Mouse (Mus musculus) cerebellum, adult 9-11 months (tissue): Measurements from ENCODE around the gene Mrtfb.
"Not testable (repeated sequence)": the region's sequence is repeated elsewhere in the genome, so short reads cannot be mapped to it uniquely, and the experiment has no call there.

Experiments used
- DNase-seq: peaks from one replicate; pipeline ENCODE4 v3.0.0; 2022

The Mrtfb gene

DNA sequence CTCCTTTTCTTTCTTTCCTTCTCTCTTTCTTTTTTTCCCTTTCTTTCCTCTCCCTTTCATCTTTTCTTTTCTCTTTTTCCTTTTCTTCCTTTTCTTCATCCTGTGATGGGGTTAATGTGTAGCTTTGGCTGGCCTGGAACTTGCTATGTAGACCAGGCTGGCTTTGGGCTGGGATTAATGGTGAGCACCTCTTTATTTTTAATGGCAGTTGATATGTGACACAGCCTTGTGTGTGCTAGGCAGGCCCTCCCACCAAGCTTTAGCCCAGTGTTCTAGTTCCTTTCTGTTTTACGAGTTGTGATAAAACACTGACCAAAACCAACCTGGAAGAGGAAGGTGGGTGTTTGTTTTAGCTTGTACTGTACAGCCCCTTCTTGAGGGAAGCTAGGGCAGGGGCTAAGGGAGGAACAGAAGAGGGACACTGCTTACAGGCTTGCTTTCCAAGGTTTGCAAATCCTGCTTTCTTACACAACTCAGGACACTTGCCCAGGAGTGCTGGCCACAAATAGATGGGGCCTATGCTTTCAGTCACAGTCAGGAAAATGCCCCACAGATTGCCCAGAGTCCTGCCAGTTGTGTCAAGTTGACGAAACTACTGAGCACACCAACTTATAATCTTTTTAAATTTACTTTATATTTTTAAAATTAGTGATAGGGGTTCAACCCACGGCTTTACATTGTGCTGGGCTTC is 20.6 kb downstream of the Mrtfb start:
- no peak for DNase-seq

GRCm38 (mm10) chr16:13286425-13286824 is 30.1 kb downstream of the Mrtfb start:
- DNase-seq, result not testable (repeated sequence)

DNA sequence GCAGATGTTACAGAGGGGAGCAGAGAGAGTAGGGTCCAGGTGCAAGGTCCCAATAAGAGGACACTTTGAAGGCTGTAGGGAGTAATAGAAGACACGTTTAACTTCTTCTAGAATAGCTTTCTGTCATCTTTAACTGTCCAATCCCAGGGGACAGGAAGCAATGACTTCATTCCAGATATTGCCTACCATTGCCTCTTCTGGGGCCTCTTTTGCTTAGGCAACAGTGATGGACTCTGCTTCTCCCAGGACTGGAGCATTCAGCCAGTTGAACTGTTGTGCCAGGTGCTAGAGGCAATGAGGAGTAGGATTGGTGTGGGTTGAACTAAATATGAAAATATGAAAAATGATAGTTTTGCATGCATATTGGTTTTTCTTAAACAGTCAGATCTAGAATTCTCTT is 41.6 kb downstream of the Mrtfb start:
- no peak for DNase-seq

DNA sequence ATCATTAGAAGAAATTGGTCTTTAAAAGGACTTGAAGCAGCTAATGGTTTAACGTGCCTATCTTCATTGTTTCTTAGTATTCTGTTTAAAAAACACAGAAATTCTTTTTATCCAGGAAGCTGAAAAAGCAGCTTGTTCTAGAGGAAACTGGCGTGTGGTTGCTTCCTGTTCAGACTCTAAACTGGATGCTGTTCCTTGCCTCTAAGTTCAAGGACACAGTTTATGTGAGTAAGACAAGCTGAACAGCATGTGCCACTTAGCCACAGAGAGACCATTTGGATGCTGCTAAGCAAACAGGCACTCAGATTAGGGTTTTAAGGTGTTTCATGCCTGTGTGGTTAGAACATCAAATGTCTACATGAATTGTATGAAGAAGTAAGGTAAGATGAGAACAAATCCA is 42.7 kb downstream of the Mrtfb start:
- no peak for DNase-seq

DNA sequence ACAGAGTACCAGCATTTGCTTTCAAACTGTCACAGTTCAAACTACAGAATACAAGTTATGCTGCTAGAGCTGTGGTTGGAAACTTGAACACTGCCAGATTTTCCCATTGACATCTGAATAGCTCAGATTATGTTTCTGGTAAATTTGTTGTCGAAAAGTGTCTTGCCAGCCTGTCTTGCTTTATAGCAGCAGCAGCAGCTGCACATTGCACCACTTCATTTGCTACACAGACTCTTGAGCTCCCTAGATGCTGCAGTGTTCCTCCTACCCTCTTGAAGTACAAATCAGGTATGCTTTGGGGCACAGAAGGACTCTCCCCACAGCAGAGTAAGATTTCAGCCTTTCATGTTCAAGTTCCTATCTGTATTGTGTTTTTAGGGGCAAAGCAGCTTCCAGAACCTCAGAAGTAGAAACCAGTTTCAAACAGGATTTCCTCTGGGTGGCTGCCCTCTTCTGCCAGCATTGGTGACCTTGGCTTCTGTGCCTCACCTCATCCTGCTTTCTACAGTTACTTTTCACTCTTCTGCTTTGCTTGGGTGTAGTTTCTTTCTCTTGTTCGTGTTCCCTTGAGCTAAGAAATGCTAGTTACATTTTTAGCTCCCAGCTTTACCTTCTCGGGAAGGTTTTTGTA is 49.9 kb downstream of the Mrtfb start:
- no peak for DNase-seq

DNA sequence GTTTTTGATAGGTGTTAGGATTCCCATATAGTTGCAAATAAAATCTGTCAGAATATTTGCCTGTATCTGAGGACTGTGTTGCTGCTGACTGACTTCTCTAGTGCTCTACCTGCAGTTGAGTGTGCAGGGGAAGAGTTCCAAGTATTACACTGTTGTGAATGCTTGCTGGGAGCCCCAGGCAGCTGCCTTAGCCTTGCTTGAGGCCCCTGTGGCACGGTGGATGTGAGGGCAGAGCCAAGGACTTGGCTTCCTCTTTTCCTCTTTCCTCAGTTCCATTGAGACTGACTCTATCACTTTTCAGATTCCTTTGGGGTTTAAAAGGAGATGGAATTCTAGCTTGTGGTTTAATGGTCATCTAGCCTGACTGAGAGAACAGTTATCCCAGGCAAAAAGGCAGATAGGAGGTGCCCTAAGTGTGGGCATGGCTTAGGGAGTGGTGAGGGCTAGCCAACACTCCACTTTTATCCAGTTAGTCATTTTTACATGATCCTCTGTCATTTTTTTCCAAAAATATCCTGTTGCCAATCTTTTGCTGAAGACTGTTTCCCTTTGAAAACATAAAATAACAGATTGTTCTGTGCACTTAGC is 53.9 kb downstream of the Mrtfb start:
- DNase-seq, result no peak

- no peak for DNase-seq
Measured at GRCm38 (mm10) chr16:13311374-13311773, 55.1 kb downstream of the Mrtfb start.

- no peak for DNase-seq
Measured at GRCm38 (mm10) chr16:13313096-13313719, 56.9 kb downstream of the Mrtfb start.

DNA sequence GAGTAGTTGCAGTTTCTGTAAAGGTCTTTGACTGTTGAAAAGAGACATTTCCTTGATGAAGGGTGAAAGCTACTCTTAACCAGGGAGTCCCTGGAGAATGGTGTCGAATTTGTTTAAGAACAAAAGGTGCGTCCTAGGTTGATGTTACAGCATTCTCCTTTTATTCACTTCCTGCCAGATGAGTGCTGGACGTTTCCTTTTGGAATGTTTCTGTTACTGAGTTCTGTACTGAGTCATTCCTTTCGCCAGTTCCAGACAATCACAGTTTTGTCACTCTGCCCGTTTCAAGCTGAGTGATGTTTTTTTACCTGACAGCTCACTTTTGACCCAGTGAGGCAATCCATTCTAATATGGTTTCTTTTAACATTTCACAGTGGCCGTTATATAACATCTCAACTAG is 67.5 kb downstream of the Mrtfb start:
- DNase-seq, result no peak

- DNase-seq, result no peak
Measured at GRCm38 (mm10) chr16:13326622-13327021, 70.3 kb downstream of the Mrtfb start.

DNA sequence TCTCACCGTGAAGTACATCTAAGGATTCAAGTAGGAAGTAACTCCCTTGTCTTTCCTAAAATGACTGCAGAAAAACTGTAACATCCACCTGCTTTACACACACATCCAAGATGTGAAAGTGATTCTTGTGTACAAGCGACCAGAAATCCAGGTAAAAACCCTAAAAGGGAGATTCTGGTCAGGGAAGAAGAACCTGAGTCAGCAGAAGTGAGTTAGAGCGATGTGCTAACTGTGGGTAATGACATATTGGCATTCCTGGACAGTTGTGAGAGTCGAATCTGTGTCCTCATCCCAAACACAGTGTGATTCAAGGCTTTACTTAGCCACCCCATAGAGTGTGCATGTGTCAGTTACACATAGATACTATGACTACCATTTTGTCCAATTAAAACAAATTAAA is 72.4 kb downstream of the Mrtfb start:
- no peak for DNase-seq

GRCm38 (mm10) chr16:13329640-13330039 is 73.4 kb downstream of the Mrtfb start:
- DNase-seq, result peak; percentile 23

DNA sequence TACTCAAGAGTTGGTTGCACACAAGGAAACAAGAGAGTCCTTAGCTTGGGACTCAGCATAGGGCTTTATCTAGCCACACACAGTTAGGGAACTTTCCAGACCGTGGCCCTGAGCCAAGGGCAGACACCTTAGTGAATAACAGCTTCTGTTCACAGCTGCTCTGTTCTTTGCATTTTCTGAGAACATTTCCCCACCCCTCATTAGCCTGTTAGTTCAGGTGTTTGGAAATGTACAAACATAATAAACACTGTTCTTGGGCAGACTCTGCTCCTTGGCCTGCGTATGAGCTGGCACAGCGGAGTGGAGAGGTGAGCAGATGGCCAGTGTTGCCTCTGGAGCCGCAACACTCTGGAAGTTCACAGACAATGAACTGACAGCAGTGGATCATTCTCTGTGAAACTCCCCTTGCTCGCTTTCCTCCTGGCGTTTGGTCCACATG is 74.0 kb downstream of the Mrtfb start:
- peak; percentile 29 for DNase-seq

DNA sequence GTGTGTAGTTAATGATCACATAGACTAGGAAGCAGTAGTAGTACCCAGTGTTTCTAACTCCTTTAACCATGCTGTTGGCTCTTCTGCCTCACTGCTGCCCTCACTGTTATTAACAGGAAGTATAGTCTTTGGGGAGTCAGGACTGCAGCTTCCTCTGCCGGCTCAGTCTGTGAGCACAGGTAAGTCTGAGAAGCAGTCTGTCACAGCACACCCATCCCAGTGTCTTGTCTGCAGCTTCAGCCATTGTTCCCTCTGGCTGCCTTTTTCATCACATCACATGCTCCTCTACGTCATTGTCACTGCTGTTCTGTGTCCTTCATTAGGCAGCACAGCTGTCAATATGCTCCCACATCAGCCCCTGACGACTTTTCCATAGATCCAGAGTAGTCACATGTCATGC is 75.6 kb downstream of the Mrtfb start:
- DNase-seq, result no peak

DNA sequence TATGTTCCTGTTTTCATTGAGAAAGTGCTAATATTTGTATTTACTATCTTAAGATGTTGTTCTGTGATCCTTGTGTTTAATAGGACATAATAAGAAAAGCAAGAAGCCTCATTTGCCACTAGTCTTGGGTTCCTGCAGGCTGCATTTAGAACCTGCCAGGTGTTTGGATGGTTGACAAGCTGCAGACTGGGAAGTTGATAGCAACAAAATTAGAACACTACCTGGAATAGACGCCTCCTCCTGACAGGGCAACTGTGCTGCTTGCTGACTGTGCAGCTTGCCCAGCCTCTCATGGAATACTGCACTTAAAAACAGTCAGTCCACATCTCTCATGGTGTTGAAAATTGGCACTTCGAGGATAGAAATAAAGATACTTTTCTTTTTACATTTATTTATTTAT is 76.3 kb downstream of the Mrtfb start:
- no peak for DNase-seq

DNA sequence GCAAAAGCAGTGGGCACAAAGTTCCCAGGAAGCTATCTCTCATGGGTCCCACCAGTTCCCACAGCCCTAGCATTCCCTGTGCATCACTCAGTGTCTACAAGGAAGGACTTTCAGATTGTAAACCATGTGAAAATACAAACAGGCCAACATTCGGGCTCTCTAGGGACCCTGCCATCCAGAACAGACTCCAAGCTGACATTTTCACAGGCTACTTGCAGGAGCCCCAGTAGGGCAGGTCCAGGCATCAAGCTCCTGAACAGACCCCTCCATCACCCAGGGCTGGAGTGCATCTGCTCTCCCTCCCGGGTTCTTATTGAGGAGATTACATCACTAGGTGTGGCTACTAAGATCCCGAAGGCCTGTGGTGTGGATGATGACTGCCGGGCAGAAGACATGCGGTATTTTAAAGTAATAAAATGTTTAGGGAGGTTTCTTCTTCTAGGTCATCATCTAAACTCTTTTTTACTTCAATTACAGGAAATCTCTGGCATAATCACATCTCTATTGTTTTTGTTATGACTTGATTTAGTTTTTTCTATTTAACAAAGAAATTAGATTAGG is 77.6 kb downstream of the Mrtfb start:
- DNase-seq, result no peak

- no peak for DNase-seq
Measured at GRCm38 (mm10) chr16:13336503-13337230, 80.4 kb downstream of the Mrtfb start.

- DNase-seq, result no peak
Measured at GRCm38 (mm10) chr16:13338094-13338493, 81.8 kb downstream of the Mrtfb start.

- DNase-seq, result no peak
Measured at GRCm38 (mm10) chr16:13339433-13339832, 83.2 kb downstream of the Mrtfb start.

- not testable (repeated sequence) for DNase-seq
Measured at GRCm38 (mm10) chr16:13345822-13346221, 89.5 kb downstream of the Mrtfb start.

DNA sequence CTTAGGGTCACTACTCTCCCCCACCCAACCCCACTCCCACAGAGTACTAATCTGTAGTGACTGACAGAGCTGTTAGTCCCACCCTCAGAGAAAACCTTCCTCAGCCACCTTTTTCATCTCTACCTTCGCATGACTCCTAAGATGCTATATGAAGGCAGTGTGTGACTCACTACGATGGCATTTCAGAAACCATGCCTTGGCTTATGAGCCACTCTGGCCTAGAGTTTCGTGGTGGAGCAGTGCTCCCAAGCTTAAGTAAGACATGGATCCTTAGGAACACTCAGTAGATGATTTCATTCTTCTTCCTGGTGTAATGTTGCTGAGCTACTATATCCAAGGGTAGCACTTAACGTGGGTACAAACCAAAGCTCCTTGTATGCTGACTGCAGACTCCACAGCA is 94.4 kb downstream of the Mrtfb start:
- DNase-seq, result no peak

DNA sequence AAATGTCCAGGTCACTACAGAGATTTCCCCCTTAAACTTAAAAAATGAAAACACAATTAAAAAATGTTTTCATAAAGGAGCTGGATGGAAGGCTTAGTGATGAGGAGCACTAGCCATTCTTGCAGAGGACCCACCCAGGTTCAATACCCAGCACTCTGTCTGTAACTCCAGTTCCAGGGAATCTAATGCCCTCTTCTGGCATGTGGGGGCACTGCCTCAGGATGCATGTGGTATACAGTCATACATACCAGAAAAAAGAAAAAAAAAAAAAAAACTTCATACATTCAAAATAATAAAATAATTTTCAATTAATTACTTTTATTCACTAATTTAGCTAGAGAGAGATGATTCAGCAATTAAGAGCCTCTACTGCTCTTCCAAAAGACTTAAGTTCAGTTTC is 95.0 kb downstream of the Mrtfb start:
- DNase-seq, result no peak

DNA sequence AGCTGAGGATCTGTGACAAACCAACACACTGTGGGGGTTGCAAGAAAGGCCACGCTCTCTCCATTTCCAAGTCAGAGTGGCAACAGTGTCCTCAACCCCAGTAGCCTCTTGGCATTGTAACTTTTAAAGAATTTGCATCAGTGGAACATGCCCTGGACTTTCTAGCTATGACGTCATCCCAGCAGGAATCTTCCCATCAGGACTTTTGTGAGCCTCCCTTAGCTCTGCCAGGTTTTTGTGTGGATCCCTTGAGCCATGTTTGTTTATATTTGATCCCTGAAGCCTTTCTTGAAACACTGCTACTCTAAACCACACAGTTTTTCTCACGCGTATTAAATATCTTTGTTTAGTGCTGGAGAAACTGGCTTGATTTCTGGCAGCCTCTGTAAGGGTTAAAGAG is 97.6 kb downstream of the Mrtfb start:
- DNase-seq, result no peak
